Mouse (Mus musculus): ENCODE results near the gene Postn.

- no peak for TF ChIP-seq GATA1 (IDR thresholded peaks at IDR 0.05; ENCODE audit: low read depth, low read length)
- no peak for TF ChIP-seq ZKSCAN1 (IDR thresholded peaks at IDR 0.05; ENCODE audit: low read depth, low read length)
- TF ChIP-seq POLR2A (IDR thresholded peaks at IDR 0.05; ENCODE audit: control insufficient read depth in 1 of 2, insufficient read depth in 1 of 2, low read depth in 1 of 2, low read length in 2 of 2, poor library complexity in 1 of 2), result no peak
- TF ChIP-seq EP300 (IDR thresholded peaks at IDR 0.05; ENCODE audit: low read depth in 1 of 2, low read length in 2 of 2), result no peak
- no peak for TF ChIP-seq ZC3H11A (IDR thresholded peaks at IDR 0.05; ENCODE audit: low read depth, low read length)
- no peak for TF ChIP-seq JUND (IDR thresholded peaks at IDR 0.05; ENCODE audit: low read depth, low read length)
- no peak for TF ChIP-seq GABPA (IDR thresholded peaks at IDR 0.05; ENCODE audit: low read depth, low read length)
- TF ChIP-seq E2F4 (IDR thresholded peaks at IDR 0.05; ENCODE audit: borderline replicate concordance, low read depth, low read length), result no peak
- TF ChIP-seq TCF12 (IDR thresholded peaks at IDR 0.05; ENCODE audit: low read depth, low read length), result no peak
- no peak for TF ChIP-seq CHD1 (IDR thresholded peaks at IDR 0.05; ENCODE audit: low read depth, low read length)
- TF ChIP-seq CTCF (IDR thresholded peaks at IDR 0.05 in 2 of 3, conservative IDR thresholded peaks at IDR 0.05 in 1 of 3; ENCODE audit: control insufficient read depth in 1 of 3, insufficient read depth in 1 of 3, low read depth in 2 of 3, low read length in 3 of 3, poor library complexity in 1 of 3, severe bottlenecking in 1 of 3), result no peak
- no peak for TF ChIP-seq ZMIZ1 (IDR thresholded peaks at IDR 0.05; ENCODE audit: low read depth, low read length)
- no peak for TF ChIP-seq POLR2AphosphoS5 (IDR thresholded peaks at IDR 0.05; ENCODE audit: borderline replicate concordance, low read depth, low read length)
Observed at GRCm38 (mm10) chr3:54431663-54432062, 70.8 kb downstream of the Postn start.
